Mouse (Mus musculus) heart, postnatal 14 days (tissue): ENCODE measurements around the gene Cdnf. TPM values are rescaled to one million over a fixed set of nuclear protein-coding genes. Genes with fewer than 3 reads are reported as not detected.
A peak's percentile ranks its signal among the peaks of the same experiment; 100 is the strongest.

Experiments
- DNase-seq, 2 experiments: peaks; one replicate each; pipeline ENCODE4 v3.0.0; 2021 to 2022
- intact Hi-C: fragments of 180-260 bp; cut with DNase I; formaldehyde crosslinking; loops from one replicate; pipeline ENCODE4 v1.15.1; 2025
- long read RNA-seq, 2 experiments: library from polyadenylated mRNA; stranded (forward); transcript quantifications; one replicate each; pipeline ENCODE4 v2.0.0; 2021
- total RNA-seq, 2 experiments: library from RNA; stranded (reverse); gene quantifications; 2 replicates each; pipeline ENCODE4 v1.2.3; 2021

Gene Cdnf
- total RNA-seq = 10 to 100 TPM; 13.9 to 14.0 TPM
- long read RNA-seq, experiment 1, partial matches to known transcripts = 0 of 3 reads
- long read RNA-seq, experiment 1, other reads (novel, unspliced or antisense) = 2 of 3 reads
- long read RNA-seq, experiment 2, partial matches to known transcripts = 0 of 3 reads
- long read RNA-seq, experiment 2, other reads (novel, unspliced or antisense) = 0 of 3 reads

- intact Hi-C loops = loop anchor here (5.0 to 10.0 kb wide), 3 partner anchors 36 to 178 kb away; partner anchors contain the start of genes Acbd7, Dclre1c, Meig1 and Rpp38
- peak; percentile 92 to 95 for DNase-seq
Observed at GRCm38 (mm10) chr2:3512552-3513454, at the start of gene Cdnf, which contains the start of the genes Gm45902 and Hspa14. Gene Cdnf, plus strand, starts transcription at chr2:3513030. Gene Gm45902, minus strand, starts transcription at chr2:3512790. Gene Hspa14, minus strand, starts transcription at chr2:3512814.

GRCm38 (mm10) chr2:3473891-3474290, 38.9 kb upstream of the Cdnf start:
- no peak for DNase-seq
- intact Hi-C loops = no loop called here

GRCm38 (mm10) chr2:3474361-3474805, 38.4 kb upstream of the Cdnf start:
- DNase-seq = peak; percentile 62 to 67
- intact Hi-C loops = no loop called here

- peak; percentile 99 for DNase-seq
- intact Hi-C loops = loop anchor here (5.0 kb wide), 1 partner anchor 37 kb away; the partner anchor contains the start of genes Cdnf, Gm45902 and Hspa14
Observed at GRCm38 (mm10) chr2:3474861-3475283, 38.0 kb upstream of the Cdnf start, which contains the start of gene Suv39h2. Gene Suv39h2, minus strand, starts transcription at chr2:3475031.

- intact Hi-C loops = loop anchor here (5.0 kb wide), 1 partner anchor 37 kb away; the partner anchor contains the start of genes Cdnf, Gm45902 and Hspa14
Observed at GRCm38 (mm10) chr2:3475746-3476251, 37.0 kb upstream of the Cdnf start.

GRCm38 (mm10) chr2:3480239-3480638, 32.6 kb upstream of the Cdnf start:
- DNase-seq = no peak
- intact Hi-C loops = no loop called here

More at GRCm38 (mm10) chr2:3475746-3476251, 37.0 kb upstream of the Cdnf start:
- no peak for DNase-seq

DNA sequence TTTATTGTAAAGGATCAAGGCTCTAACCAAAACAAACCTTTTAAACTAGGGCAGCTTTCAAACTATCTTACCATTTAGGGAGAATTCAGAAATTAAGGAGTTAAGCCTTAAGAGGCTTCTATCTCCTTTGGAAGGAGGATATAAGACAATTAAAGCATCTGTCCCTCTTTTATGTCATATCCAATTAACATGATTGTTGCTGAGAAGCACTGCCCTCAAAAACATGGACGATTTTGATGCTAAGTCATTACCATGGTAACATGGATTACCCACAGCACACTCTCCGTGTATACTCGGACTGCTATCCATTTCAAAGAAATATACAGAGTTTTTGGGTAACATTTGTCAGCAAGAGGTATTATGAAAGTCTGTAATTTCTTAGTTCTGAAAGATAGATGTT, 23.0 kb upstream of the Cdnf start:
- intact Hi-C loops = no loop called here
- no peak for DNase-seq

GRCm38 (mm10) chr2:3493833-3494409, 18.9 kb upstream of the Cdnf start:
- intact Hi-C loops = no loop called here
- DNase-seq = no peak

- no peak for DNase-seq
- intact Hi-C loops = no loop called here
Observed at GRCm38 (mm10) chr2:3499543-3499942, 13.3 kb upstream of the Cdnf start.

GRCm38 (mm10) chr2:3500886-3501285, 11.9 kb upstream of the Cdnf start:
- DNase-seq = no peak
- intact Hi-C loops = no loop called here

DNA sequence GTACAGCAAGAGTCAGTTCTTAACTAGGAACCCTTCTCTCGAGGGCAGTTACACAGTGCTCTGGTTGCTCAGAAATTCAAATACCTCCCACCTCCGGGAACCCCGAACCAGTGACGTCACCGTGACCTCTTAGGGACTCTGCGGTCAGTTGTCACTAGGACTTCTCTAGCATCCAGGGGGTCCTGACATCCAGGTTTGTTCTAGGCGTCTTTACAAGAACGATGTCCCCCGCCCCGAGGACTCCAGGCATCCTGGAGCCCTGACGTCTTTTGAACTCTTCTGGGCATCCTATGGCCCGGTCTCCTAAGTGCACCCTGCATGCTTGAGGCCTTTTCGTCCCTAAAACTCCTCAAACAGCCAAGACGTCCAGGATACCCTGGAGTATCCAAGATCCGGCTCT, 754 bp upstream of the Cdnf start:
- peak; percentile 4 to 23 for DNase-seq
- intact Hi-C loops = loop anchor here (5.0 to 10.0 kb wide), 3 partner anchors 35 to 177 kb away; partner anchors contain the start of genes Acbd7, Dclre1c, Meig1 and Rpp38

GRCm38 (mm10) chr2:3522558-3522957, 9.7 kb downstream of the Cdnf start:
- no peak for DNase-seq
- intact Hi-C loops = no loop called here

- intact Hi-C loops = no loop called here
- DNase-seq = no peak
Observed at GRCm38 (mm10) chr2:3526288-3526687, 13.5 kb downstream of the Cdnf start.

GRCm38 (mm10) chr2:3541307-3542079, 28.7 kb downstream of the Cdnf start:
- no peak for DNase-seq
- intact Hi-C loops = loop anchor here (10.0 kb wide), 1 partner anchor 953 kb away; no protein-coding TSS in a partner anchor

GRCm38 (mm10) chr2:3546055-3546454, 33.2 kb downstream of the Cdnf start:
- intact Hi-C loops = loop anchor here (1.0 to 10.0 kb wide), 3 partner anchors 223 to 949 kb away; no protein-coding TSS in a partner anchor
- no peak for DNase-seq

DNA sequence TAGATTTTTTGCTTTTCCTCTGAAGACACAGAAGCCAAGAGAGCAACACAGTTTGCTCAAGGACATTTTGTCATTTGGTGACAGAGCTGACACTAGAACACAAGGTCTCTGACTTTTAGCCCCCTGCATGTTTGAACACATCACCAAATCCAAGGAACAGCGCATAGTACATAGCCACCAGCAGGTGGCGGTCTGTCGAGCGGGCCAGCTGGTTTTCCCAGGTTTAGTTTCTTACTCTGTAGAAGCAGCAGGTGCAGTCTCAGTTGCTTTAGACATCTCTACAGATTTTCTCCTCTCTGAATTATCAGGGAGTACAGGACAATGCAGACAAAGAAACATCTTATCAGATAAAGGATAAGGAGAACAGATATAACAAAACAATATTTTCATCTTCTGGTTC, 33.8 kb downstream of the Cdnf start:
- intact Hi-C loops = loop anchor here (1.0 to 10.0 kb wide), 3 partner anchors 223 to 948 kb away; no protein-coding TSS in a partner anchor
- peak; percentile 51 to 69 for DNase-seq

DNA sequence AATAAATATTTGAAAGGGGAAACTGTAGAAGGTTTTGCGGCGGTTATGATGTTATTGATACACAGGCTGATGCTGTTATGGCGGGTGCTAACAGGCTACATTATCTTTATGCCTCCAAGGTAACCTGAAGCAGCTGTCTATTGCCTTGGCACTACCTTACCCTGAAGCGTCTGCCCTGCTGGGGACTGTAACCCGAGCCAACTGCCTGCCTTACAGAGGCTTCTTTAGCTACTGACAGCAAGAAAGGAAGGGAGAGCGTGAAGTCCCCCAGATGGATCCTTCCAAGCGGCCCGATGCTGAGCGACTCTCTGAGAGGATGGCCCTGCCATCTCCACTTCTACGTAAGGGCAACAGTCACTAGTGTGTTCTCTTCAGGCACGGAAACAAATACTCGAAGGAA, 57.4 kb downstream of the Cdnf start, which contains the start of gene Fam107b:
Fam107b (plus strand) TSS at position 303 of the 400 bp plus-strand sequence.
- intact Hi-C loops = no loop called here
- DNase-seq = no peak

DNA sequence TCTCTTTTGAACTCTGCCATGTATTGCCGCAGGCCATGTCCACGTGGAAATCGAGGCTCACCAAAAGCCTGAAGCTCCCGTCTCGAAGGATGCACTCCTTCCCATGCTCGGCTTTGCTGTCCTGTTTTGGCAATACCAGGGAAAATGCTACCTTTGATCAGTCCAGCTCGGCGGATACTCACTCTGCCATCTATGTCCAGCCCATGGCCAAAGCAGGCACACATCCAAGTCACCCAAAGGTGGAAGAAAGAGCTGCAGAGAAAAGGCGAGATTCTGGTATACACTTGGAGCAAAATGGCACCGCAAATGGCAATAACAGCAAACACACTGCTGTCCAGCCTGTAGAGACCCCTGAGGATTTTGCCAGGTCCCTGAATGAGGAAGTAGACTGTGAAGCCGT, 57.8 kb downstream of the Cdnf start:
- no peak for DNase-seq
- intact Hi-C loops = no loop called here

GRCm38 (mm10) chr2:3573883-3574282, 61.1 kb downstream of the Cdnf start:
- no peak for DNase-seq
- intact Hi-C loops = no loop called here
